Mouse (Mus musculus): Measurements from ENCODE around the gene Sptlc2. TPM values are rescaled to one million over a fixed set of nuclear protein-coding genes. Genes with fewer than 3 reads are reported as not detected.
"Not testable (repeated sequence)": the region's sequence is repeated elsewhere in the genome, so short reads cannot be mapped to it uniquely, and the experiment has no call there.

The Sptlc2 gene
- polyA plus RNA-seq, 1 experiment from 2014 or later = 74.9 TPM

DNA sequence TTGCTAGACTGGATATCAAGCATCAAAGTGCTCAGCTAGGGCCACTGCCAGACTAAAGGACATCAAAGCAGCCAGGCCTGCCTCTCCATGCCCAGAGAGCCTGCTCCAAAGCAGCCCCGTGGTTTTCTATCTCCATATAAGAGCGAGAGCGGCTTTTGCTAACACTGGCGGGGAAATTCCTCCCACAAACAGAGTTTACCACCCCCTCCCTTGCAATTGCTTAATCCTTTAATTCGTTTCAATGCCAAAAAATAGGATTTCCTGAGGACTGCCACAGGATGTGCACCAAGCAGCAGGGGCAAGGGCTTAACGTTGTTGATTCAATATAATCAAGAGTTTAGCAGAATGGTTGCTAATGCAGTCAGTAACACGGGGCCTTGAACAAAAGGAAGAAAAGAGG is 60.5 kb downstream of the Sptlc2 start:
- H3K9me3 ChIP-seq = no peaks in the 10 kb centered on the region
- H3K27ac ChIP-seq = no peak overlapping the region
- no peaks in the 10 kb centered on the region for H3K27me3 ChIP-seq
- H3K36me3 ChIP-seq = no peaks in the 10 kb centered on the region
- no peak overlapping the region for H3K4me3 ChIP-seq
- 0 out of 2 replicates have a peak, but pooled peaks cover 4% of the 10 kb centered on the region for H3K4me1 ChIP-seq
- ATAC-seq (ENCODE audit: insufficient number of reproducible peaks, insufficient read depth, low FRiP score, low TSS enrichment) = no peak
- WGBS = 24% methylated on average over 7 of the region's 7 CpGs
- H3K9ac ChIP-seq = no peak overlapping the region
- no peak overlapping the region for H3K4me2 ChIP-seq (replicated peaks)

- H3K9ac ChIP-seq = no peak overlapping the region
- H3K4me3 ChIP-seq = no peak overlapping the region
- 0 out of 2 replicates have a peak, but pooled peaks cover 4% of the 10 kb centered on the region for H3K4me1 ChIP-seq
- H3K9me3 ChIP-seq = no peaks in the 10 kb centered on the region
- H3K36me3 ChIP-seq = no peaks in the 10 kb centered on the region
- 91% methylated on average over 3 of the region's 3 CpGs for WGBS
- H3K4me2 ChIP-seq (replicated peaks) = no peak overlapping the region
- no peak for ATAC-seq (ENCODE audit: insufficient number of reproducible peaks, insufficient read depth, low FRiP score, low TSS enrichment)
- no peaks in the 10 kb centered on the region for H3K27me3 ChIP-seq
- no peak overlapping the region for H3K27ac ChIP-seq
Observed at GRCm38 (mm10) chr12:87325452-87325851, 62.7 kb downstream of the Sptlc2 start.

DNA sequence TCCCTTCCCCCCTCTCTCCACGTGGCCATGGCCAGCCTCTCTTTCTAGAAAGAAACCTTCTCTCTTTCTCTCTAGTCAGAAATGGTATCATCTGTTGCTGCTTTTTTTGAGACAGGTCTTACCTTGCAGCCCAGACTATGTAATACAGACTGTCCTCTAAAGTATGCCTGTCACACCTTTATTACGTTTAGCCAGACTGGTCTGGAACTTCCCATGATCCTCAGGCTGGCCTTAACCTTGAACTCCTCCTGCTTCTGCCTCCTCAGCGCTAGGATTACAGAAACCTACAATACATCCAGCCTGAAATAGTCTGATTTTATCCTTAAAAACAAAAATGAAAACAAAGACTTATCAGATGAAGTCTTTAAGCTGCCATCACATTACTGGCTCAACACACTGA is 68.9 kb downstream of the Sptlc2 start:
- no peak overlapping the region for H3K4me3 ChIP-seq

DNA sequence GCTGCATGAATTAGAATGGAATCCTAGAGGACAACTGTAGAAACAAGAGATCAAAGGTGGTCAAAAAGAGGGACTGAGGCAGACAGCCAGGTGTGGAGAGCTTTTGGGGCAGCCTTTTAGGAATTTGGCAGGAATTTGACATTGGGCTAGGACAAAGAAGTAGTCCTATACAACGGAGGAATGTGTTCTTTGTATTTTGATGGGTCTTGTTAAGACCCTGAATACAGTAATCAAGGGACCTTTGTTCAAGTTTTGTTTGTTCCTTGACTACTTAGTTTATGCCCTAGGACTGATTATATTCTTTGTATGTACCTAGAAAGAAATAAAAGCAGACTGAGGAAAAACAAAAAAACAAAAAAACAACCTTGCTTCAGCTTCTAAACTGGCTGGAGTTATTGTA is 70.2 kb downstream of the Sptlc2 start:
- Histone ChIP-seq H3K36me3 (no peaks in the 10 kb centered on the region), H3K27me3 (no peaks in the 10 kb centered on the region), H3K9ac (no peak overlapping the region), H3K4me2 (replicated peaks) (no peak overlapping the region), H3K27ac (no peak overlapping the region), H3K4me1 (no peaks in the 10 kb centered on the region), H3K4me3 (no peak overlapping the region), H3K9me3 (no peaks in the 10 kb centered on the region)
- WGBS = 51% methylated on average over 1 of the region's 1 CpGs
- no peak for ATAC-seq (ENCODE audit: insufficient number of reproducible peaks, insufficient read depth, low FRiP score, low TSS enrichment)

More for the DNA sequence above, 68.9 kb downstream of the Sptlc2 start:
- Histone ChIP-seq H3K27me3 (no peaks in the 10 kb centered on the region), H3K27ac (no peak overlapping the region), H3K36me3 (no peaks in the 10 kb centered on the region), H3K9me3 (no peaks in the 10 kb centered on the region), H3K9ac (no peak overlapping the region), H3K4me1 (no peaks in the 10 kb centered on the region), H3K4me2 (replicated peaks) (no peak overlapping the region)
- WGBS = 71% methylated on average over 3 of the region's 3 CpGs
- ATAC-seq (ENCODE audit: insufficient number of reproducible peaks, insufficient read depth, low FRiP score, low TSS enrichment) = no peak

DNA sequence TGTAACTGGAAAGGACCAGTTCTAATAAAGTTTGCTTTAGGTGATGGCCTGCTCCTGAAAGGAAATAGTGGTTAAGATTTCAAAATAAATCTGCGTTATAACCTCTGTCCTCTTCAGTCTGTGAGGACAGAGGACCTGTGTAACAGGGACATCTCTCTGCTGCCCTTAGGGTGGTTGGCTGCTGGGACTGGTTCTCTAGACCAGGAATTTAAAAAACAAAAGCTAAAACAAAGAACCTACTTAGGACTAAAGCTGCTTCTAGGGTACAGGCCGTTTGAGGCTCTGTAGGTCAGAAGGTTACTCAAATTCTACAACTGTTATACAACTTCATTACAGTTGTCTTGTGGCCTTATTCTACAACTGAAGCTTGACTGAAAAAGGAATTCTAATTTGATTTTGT is 75.1 kb downstream of the Sptlc2 start:
- H3K9me3 ChIP-seq = no peaks in the 10 kb centered on the region
- ATAC-seq (ENCODE audit: insufficient number of reproducible peaks, insufficient read depth, low FRiP score, low TSS enrichment) = no peak
- H3K27me3 ChIP-seq = no peaks in the 10 kb centered on the region
- H3K36me3 ChIP-seq = peaks cover 23% of the 10 kb centered on the region; the same call in 1 of the 2 replicates
- no peak overlapping the region for H3K4me3 ChIP-seq
- no peaks in the 10 kb centered on the region for H3K4me1 ChIP-seq
- 48% methylated on average over 2 of the region's 2 CpGs for WGBS
- no peak overlapping the region for H3K4me2 ChIP-seq (replicated peaks)
- no peak overlapping the region for H3K9ac ChIP-seq
- H3K27ac ChIP-seq = no peak overlapping the region

DNA sequence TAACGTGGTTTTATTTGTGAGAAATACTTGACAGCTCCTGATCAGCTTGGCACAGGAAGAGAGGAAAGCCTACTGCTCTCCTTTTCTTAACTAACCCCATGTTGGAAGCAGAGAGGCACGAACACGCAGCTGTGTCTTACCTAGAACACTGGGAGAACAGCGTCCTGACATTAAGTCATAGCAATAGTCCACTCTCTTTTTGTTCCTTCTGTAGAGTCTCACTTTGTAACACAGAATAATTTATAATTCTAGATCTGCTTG is 81.6 kb downstream of the Sptlc2 start:
- H3K4me3 ChIP-seq; H3K27me3 ChIP-seq; H3K9me3 ChIP-seq; H3K4me2 ChIP-seq (replicated peaks); ATAC-seq (ENCODE audit: insufficient number of reproducible peaks, insufficient read depth, low FRiP score, low TSS enrichment); H3K4me1 ChIP-seq; H3K27ac ChIP-seq; H3K9ac ChIP-seq: not testable (repeated sequence)
- 67% methylated on average over 4 of the region's 4 CpGs for WGBS
- H3K36me3 ChIP-seq = peaks cover 16% of the 10 kb centered on the region; the same call in 1 of the 2 replicates

GRCm38 (mm10) chr12:87305767-87306583 is 82.2 kb downstream of the Sptlc2 start:
- 42% methylated on average over 13 of the region's 13 CpGs for WGBS
- H3K4me2 ChIP-seq (replicated peaks) = no peak overlapping the region
- no peak overlapping the region for H3K27ac ChIP-seq
- no peak overlapping the region for H3K9ac ChIP-seq
- no peaks in the 10 kb centered on the region; the same call in 1 of the 2 replicates for H3K27me3 ChIP-seq
- H3K4me3 ChIP-seq = no peak overlapping the region
- ATAC-seq (ENCODE audit: insufficient number of reproducible peaks, insufficient read depth, low FRiP score, low TSS enrichment) = no peak
- H3K4me1 ChIP-seq = no peaks in the 10 kb centered on the region
- H3K9me3 ChIP-seq = no peaks in the 10 kb centered on the region
- peaks cover 16% of the 10 kb centered on the region; the same call in 1 of the 2 replicates for H3K36me3 ChIP-seq

DNA sequence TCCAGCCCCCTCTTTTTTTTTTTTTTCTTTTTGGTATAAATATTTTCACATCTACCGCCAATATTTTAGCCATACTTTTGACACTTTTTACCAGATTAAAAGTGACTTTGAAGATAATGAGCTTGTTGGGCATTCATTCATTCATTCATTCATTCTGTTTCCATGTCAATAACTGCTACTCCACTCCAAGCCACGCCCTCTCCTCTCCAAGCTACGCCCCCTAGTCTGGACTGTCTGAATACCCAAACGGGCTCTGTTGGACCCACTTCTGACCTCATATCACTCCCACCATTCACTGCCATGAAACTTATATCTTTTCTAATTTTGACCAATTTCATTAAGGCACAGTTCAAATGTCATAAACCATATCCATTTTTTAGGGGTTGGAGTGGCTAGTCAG is 87.0 kb downstream of the Sptlc2 start:
- no peak overlapping the region for H3K9ac ChIP-seq
- no peaks in the 10 kb centered on the region for H3K9me3 ChIP-seq
- H3K27ac ChIP-seq = no peak overlapping the region
- ATAC-seq (ENCODE audit: insufficient number of reproducible peaks, insufficient read depth, low FRiP score, low TSS enrichment) = no peak
- no peak overlapping the region for H3K4me3 ChIP-seq
- peaks cover 8% of the 10 kb centered on the region; the same call in 1 of the 2 replicates for H3K4me1 ChIP-seq
- H3K4me2 ChIP-seq (replicated peaks) = no peak overlapping the region
- peaks cover 24% of the 10 kb centered on the region for H3K27me3 ChIP-seq
- WGBS = 52% methylated on average over 4 of the region's 4 CpGs
- no peaks in the 10 kb centered on the region for H3K36me3 ChIP-seq

- Histone ChIP-seq H3K9ac (no peak overlapping the region), H3K27ac (no peak overlapping the region), H3K4me2 (replicated peaks) (peak overlapping the region; percentile 97), H3K27me3 (peaks cover 24% of the 10 kb centered on the region), H3K9me3 (no peaks in the 10 kb centered on the region), H3K4me3 (peak overlapping the region; percentile 77), H3K4me1 (peaks cover 8% of the 10 kb centered on the region; the same call in 1 of the 2 replicates), H3K36me3 (no peaks in the 10 kb centered on the region)
- no peak for ATAC-seq (ENCODE audit: insufficient number of reproducible peaks, insufficient read depth, low FRiP score, low TSS enrichment)
- WGBS = under 1% methylated on average over 9 of the region's 9 CpGs
Observed at GRCm38 (mm10) chr12:87300441-87300690, 87.8 kb downstream of the Sptlc2 start.

GRCm38 (mm10) chr12:87299657-87300440 is 88.3 kb downstream of the Sptlc2 start, which contains the start of gene Ism2:
Ism2 (minus strand) TSS chr12:87299705.
- Histone ChIP-seq H3K9me3 (no peaks in the 10 kb centered on the region), H3K4me2 (replicated peaks) (peak within 1 kb of the TSS; percentile 97), H3K27ac (no peak within 1 kb of the TSS), H3K9ac (peak within 1 kb of the TSS; percentile 74), H3K36me3 (no peaks in the 10 kb centered on the region), H3K4me1 (peaks cover 8% of the 10 kb centered on the region; the same call in 1 of the 2 replicates), H3K27me3 (peaks cover 24% of the 10 kb centered on the region), H3K4me3 (peak within 1 kb of the TSS; percentile 77)
- peak; percentile 76; the same call in 1 of the 2 replicates for ATAC-seq (ENCODE audit: insufficient number of reproducible peaks, insufficient read depth, low FRiP score, low TSS enrichment)
- WGBS = under 1% methylated on average over 86 of the region's 86 CpGs

GRCm38 (mm10) chr12:87299037-87299656 is 89.0 kb downstream of the Sptlc2 start:
- Histone ChIP-seq H3K4me3 (peak overlapping the region; percentile 77), H3K36me3 (no peaks in the 10 kb centered on the region), H3K9me3 (no peaks in the 10 kb centered on the region), H3K27ac (no peak overlapping the region), H3K4me2 (replicated peaks) (peak overlapping the region; percentile 97), H3K4me1 (peaks cover 8% of the 10 kb centered on the region; the same call in 1 of the 2 replicates), H3K27me3 (peaks cover 24% of the 10 kb centered on the region), H3K9ac (peak overlapping the region; percentile 74)
- WGBS = 9% methylated on average over 29 of the region's 29 CpGs
- peak; percentile 73; the same call in 1 of the 2 replicates for ATAC-seq (ENCODE audit: insufficient number of reproducible peaks, insufficient read depth, low FRiP score, low TSS enrichment)
